Mouse (Mus musculus): ENCODE results near the gene Cfap36. TPM values are rescaled to one million over a fixed set of nuclear protein-coding genes. Genes with fewer than 3 reads are reported as not detected.

Cfap36 gene
- polyA plus RNA-seq (2014; fragmentation: Nextera tagmentation; extraction: Ambion mirVana): 39.2 and 42.3 TPM in 2 replicates

DNA sequence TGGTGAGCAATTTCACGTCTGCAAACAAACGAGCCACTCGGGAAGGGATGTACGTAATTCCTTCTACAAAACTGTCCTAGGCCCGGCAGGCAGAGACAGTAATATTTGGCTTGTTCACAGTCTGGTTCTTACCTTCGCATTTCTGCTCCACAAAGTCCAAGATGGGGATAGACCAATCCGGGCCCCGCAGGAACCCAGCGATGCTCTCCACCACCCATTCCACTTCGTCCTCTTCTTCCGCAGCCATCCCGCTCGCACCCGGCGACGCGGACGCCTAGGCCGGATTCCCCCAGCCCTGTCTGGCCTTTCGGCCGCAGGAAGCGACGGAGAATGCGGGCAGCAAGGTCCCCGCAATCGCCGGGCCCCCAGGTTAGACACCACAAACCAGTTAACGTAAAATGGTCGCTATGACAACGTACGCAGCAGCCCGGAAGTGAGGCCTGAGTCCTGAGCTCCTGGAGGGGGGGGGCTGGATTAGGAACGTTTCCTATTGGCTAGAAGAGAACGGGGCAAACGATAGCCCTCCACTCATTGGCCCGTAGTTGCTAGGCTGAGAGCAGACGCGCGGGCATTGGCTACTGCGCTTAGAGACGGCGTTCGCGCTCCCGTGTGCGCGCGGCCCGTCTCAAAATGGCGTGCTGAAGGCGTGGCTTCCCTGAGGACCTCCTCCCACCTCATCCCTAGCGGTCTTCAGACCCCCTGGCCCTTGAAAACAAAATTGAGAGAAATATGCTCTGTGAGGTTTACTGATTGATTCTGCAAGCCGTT is at the start of gene Cfap36:
Gene Cfap36, minus strand, starts transcription at position 527 of the 768 bp plus-strand sequence.
- Histone ChIP-seq H3K4me3 (ENCODE audit: control insufficient read depth in 1 of 2, insufficient read depth in 1 of 2, low read depth in 1 of 2, low read length in 2 of 2) (peak within 1 kb of the TSS; percentile 82 to 99), H3K4me1 (ENCODE audit: control insufficient read depth in 2 of 2, insufficient read depth in 2 of 2, low read length in 2 of 2) (peaks cover 0 to 14% of the 10 kb centered on the region in 2 experiments; a peak in 3 of 4 replicates), H3K9me3 (ENCODE audit: control insufficient read depth, low read length) (no peaks in the 10 kb centered on the region), H3K36me3 (ENCODE audit: control insufficient read depth, insufficient read depth, low read length) (peaks cover 19% of the 10 kb centered on the region), H3K9ac (ENCODE audit: low read length) (peak within 1 kb of the TSS; percentile 75), H3K27ac (replicated peaks in 1 of 2; ENCODE audit: control insufficient read depth in 1 of 2, insufficient read depth in 1 of 2, low read depth in 2 of 2, low read length in 2 of 2) (peak within 1 kb of the TSS; percentile 50 to 52; a peak in 3 of 4 replicates), H3K4me2 (ENCODE audit: low read length) (peak within 1 kb of the TSS; percentile 90), H3K27me3 (ENCODE audit: control insufficient read depth, insufficient read depth, low read length) (no peaks in the 10 kb centered on the region)
- WGBS: under 1% methylated on average over 53 of the region's 53 CpGs
- ATAC-seq (ENCODE audit: insufficient number of reproducible peaks, insufficient read depth, low FRiP score, low read depth): peak; percentile 100

GRCm38 (mm10) chr11:29287305-29287704 is 40.1 kb upstream of the Cfap36 start:
- Histone ChIP-seq H3K9me3 (ENCODE audit: control insufficient read depth, low read length) (peaks cover 5% of the 10 kb centered on the region), H3K4me2 (ENCODE audit: low read length) (no peak overlapping the region), H3K9ac (ENCODE audit: low read length) (no peak overlapping the region), H3K36me3 (ENCODE audit: control insufficient read depth, insufficient read depth, low read length) (no peaks in the 10 kb centered on the region), H3K4me3 (ENCODE audit: control insufficient read depth in 1 of 2, insufficient read depth in 1 of 2, low read depth in 1 of 2, low read length in 2 of 2) (no peak overlapping the region), H3K27ac (replicated peaks in 1 of 2; ENCODE audit: control insufficient read depth in 1 of 2, insufficient read depth in 1 of 2, low read depth in 2 of 2, low read length in 2 of 2) (no peak overlapping the region), H3K4me1 (ENCODE audit: control insufficient read depth in 2 of 2, insufficient read depth in 2 of 2, low read length in 2 of 2) (no peaks in the 10 kb centered on the region), H3K27me3 (ENCODE audit: control insufficient read depth, insufficient read depth, low read length) (no peaks in the 10 kb centered on the region)
- no peak for ATAC-seq (ENCODE audit: insufficient number of reproducible peaks, insufficient read depth, low FRiP score, low read depth)

DNA sequence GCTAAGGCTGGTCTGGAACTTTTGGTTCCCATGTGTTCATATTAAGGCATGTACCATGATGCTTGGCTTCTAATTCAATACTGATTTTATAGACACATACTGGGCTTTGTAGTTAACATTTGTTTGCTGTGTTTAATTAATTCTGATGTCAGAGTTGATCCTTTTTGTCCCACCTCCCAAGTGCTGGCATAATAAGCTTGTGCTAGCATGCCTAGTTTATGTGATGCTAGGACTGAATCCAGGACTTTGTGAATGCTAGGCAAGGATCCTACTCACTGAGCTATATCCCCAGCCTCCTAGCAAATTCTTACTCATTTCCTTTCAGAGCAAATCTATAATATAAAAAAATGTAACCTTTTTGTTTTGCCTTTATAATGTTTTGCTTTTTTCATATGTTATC is 38.8 kb upstream of the Cfap36 start:
- Histone ChIP-seq H3K27ac (replicated peaks in 1 of 2; ENCODE audit: control insufficient read depth in 1 of 2, insufficient read depth in 1 of 2, low read depth in 2 of 2, low read length in 2 of 2) (no peak overlapping the region), H3K36me3 (ENCODE audit: control insufficient read depth, insufficient read depth, low read length) (no peaks in the 10 kb centered on the region), H3K4me1 (ENCODE audit: control insufficient read depth in 2 of 2, insufficient read depth in 2 of 2, low read length in 2 of 2) (no peaks in the 10 kb centered on the region), H3K27me3 (ENCODE audit: control insufficient read depth, insufficient read depth, low read length) (no peaks in the 10 kb centered on the region), H3K4me3 (ENCODE audit: control insufficient read depth in 1 of 2, insufficient read depth in 1 of 2, low read depth in 1 of 2, low read length in 2 of 2) (no peak overlapping the region), H3K4me2 (ENCODE audit: low read length) (no peak overlapping the region), H3K9ac (ENCODE audit: low read length) (no peak overlapping the region), H3K9me3 (ENCODE audit: control insufficient read depth, low read length) (peaks cover 5% of the 10 kb centered on the region)
- ATAC-seq (ENCODE audit: insufficient number of reproducible peaks, insufficient read depth, low FRiP score, low read depth): no peak

DNA sequence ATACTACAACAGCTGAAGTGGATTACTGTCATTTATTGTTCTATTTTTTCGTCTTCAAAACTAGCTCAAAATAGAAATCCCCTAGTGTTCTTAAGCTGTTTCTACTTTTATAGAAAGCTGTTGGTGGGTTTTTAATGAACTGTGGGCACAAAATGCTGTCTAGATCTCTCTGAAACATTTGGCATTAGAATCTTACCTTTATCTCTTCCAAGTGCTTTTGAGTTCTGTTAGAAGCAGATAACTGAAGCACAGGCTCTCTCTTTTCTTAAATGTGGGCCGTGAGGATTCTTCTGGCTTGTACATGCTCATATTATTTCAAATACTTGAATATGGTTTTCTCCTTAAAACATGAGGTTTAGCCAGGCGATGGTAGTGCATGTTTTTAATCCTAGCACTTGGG is 27.5 kb upstream of the Cfap36 start:
- H3K4me1 ChIP-seq (ENCODE audit: control insufficient read depth in 2 of 2, insufficient read depth in 2 of 2, low read length in 2 of 2): no peaks in the 10 kb centered on the region
- no peak overlapping the region for H3K27ac ChIP-seq (replicated peaks in 1 of 2; ENCODE audit: control insufficient read depth in 1 of 2, insufficient read depth in 1 of 2, low read depth in 2 of 2, low read length in 2 of 2)
- H3K36me3 ChIP-seq (ENCODE audit: control insufficient read depth, insufficient read depth, low read length): no peaks in the 10 kb centered on the region
- H3K9me3 ChIP-seq (ENCODE audit: control insufficient read depth, low read length): 0 out of 2 replicates have a peak, but pooled peaks cover 5% of the 10 kb centered on the region
- no peak overlapping the region for H3K4me3 ChIP-seq (ENCODE audit: control insufficient read depth in 1 of 2, insufficient read depth in 1 of 2, low read depth in 1 of 2, low read length in 2 of 2)
- WGBS: 61% methylated on average over 3 of the region's 3 CpGs
- no peak overlapping the region for H3K4me2 ChIP-seq (ENCODE audit: low read length)
- ATAC-seq (ENCODE audit: insufficient number of reproducible peaks, insufficient read depth, low FRiP score, low read depth): no peak
- no peaks in the 10 kb centered on the region for H3K27me3 ChIP-seq (ENCODE audit: control insufficient read depth, insufficient read depth, low read length)
- H3K9ac ChIP-seq (ENCODE audit: low read length): no peak overlapping the region

DNA sequence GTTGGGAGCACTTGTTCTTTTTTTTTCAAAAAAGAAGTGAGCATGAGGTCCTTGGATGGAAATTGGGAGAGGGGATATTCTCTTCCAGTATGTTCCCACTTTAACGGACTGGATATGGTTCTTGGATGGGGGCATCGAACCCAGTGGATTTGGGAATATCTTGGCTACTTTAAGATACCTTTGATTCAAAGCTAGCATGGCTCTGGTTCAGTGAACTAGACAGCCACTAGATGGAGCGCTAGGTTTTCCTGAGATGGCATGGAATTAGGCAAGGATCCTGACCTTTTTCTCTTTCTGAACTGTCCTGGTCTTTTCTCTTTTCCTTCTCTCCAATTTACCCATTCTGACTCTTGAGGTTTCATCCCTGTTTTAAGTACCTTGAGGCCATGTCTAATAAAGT is 20.6 kb upstream of the Cfap36 start:
- H3K4me1 ChIP-seq (ENCODE audit: control insufficient read depth in 2 of 2, insufficient read depth in 2 of 2, low read length in 2 of 2): no peaks in the 10 kb centered on the region
- ATAC-seq (ENCODE audit: insufficient number of reproducible peaks, insufficient read depth, low FRiP score, low read depth): no peak
- no peaks in the 10 kb centered on the region for H3K36me3 ChIP-seq (ENCODE audit: control insufficient read depth, insufficient read depth, low read length)
- no peak overlapping the region for H3K9ac ChIP-seq (ENCODE audit: low read length)
- no peaks in the 10 kb centered on the region for H3K27me3 ChIP-seq (ENCODE audit: control insufficient read depth, insufficient read depth, low read length)
- no peak overlapping the region for H3K27ac ChIP-seq (replicated peaks in 1 of 2; ENCODE audit: control insufficient read depth in 1 of 2, insufficient read depth in 1 of 2, low read depth in 2 of 2, low read length in 2 of 2)
- 24% methylated on average over 3 of the region's 3 CpGs for WGBS
- H3K9me3 ChIP-seq (ENCODE audit: control insufficient read depth, low read length): 0 out of 2 replicates have a peak, but pooled peaks cover 5% of the 10 kb centered on the region
- no peak overlapping the region for H3K4me2 ChIP-seq (ENCODE audit: low read length)
- no peak overlapping the region for H3K4me3 ChIP-seq (ENCODE audit: control insufficient read depth in 1 of 2, insufficient read depth in 1 of 2, low read depth in 1 of 2, low read length in 2 of 2)

DNA sequence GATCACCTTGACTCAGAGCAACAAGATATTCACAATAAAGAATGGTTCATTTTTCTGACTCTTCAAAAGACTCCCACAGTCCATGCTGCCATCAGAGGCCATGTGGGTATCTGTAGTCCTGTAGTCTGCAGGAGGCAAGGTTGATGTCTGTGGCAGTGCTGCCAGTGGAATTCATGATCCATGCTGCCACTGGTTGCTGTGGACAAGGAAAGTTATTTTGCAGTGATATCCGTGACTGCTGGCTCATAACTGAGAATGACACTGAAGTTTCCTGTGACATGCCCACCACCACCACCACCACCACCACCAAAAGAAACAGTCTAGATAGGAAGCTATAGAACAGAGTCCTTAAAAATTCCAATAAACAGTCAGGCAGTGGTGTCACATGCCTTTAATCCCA is 7.4 kb upstream of the Cfap36 start:
- no peak overlapping the region for H3K4me2 ChIP-seq (ENCODE audit: low read length)
- no peak overlapping the region for H3K9ac ChIP-seq (ENCODE audit: low read length)
- H3K27me3 ChIP-seq (ENCODE audit: control insufficient read depth, insufficient read depth, low read length): no peaks in the 10 kb centered on the region
- H3K9me3 ChIP-seq (ENCODE audit: control insufficient read depth, low read length): peaks cover 10% of the 10 kb centered on the region; the same call in 1 of the 2 replicates
- 81% methylated on average over 1 of the region's 1 CpGs for WGBS
- no peaks in the 10 kb centered on the region for H3K36me3 ChIP-seq (ENCODE audit: control insufficient read depth, insufficient read depth, low read length)
- no peak for ATAC-seq (ENCODE audit: insufficient number of reproducible peaks, insufficient read depth, low FRiP score, low read depth)
- no peak overlapping the region for H3K27ac ChIP-seq (replicated peaks in 1 of 2; ENCODE audit: control insufficient read depth in 1 of 2, insufficient read depth in 1 of 2, low read depth in 2 of 2, low read length in 2 of 2)
- H3K4me3 ChIP-seq (ENCODE audit: control insufficient read depth in 1 of 2, insufficient read depth in 1 of 2, low read depth in 1 of 2, low read length in 2 of 2): no peak overlapping the region
- no peaks in the 10 kb centered on the region for H3K4me1 ChIP-seq (ENCODE audit: control insufficient read depth in 2 of 2, insufficient read depth in 2 of 2, low read length in 2 of 2)

GRCm38 (mm10) chr11:29248386-29248785 is 1.2 kb upstream of the Cfap36 start:
- WGBS: 93% methylated on average over 5 of the region's 5 CpGs
- Histone ChIP-seq H3K36me3 (ENCODE audit: control insufficient read depth, insufficient read depth, low read length) (peaks cover 7% of the 10 kb centered on the region; the same call in 1 of the 2 replicates), H3K9ac (ENCODE audit: low read length) (no peak overlapping the region), H3K4me3 (ENCODE audit: control insufficient read depth in 1 of 2, insufficient read depth in 1 of 2, low read depth in 1 of 2, low read length in 2 of 2) (no peak overlapping the region), H3K4me2 (ENCODE audit: low read length) (no peak overlapping the region), H3K27ac (replicated peaks in 1 of 2; ENCODE audit: control insufficient read depth in 1 of 2, insufficient read depth in 1 of 2, low read depth in 2 of 2, low read length in 2 of 2) (no peak overlapping the region), H3K27me3 (ENCODE audit: control insufficient read depth, insufficient read depth, low read length) (no peaks in the 10 kb centered on the region), H3K4me1 (ENCODE audit: control insufficient read depth in 2 of 2, insufficient read depth in 2 of 2, low read length in 2 of 2) (peaks cover 0 to 14% of the 10 kb centered on the region in 2 experiments; a peak in 3 of 4 replicates), H3K9me3 (ENCODE audit: control insufficient read depth, low read length) (peaks cover 2% of the 10 kb centered on the region; the same call in 1 of the 2 replicates)
- no peak for ATAC-seq (ENCODE audit: insufficient number of reproducible peaks, insufficient read depth, low FRiP score, low read depth)

Measured in heart, embryonic 14.5 days (tissue).